Mouse (Mus musculus) granulocyte monocyte progenitor cell, adult 5-6 weeks (primary cell): ENCODE results near the gene Uaca. TPM values are rescaled to one million over a fixed set of nuclear protein-coding genes. Genes with fewer than 3 reads are reported as not detected.

Source experiments
- ATAC-seq: replicated peaks from 2 replicates; pipeline ENCODE4 v1.8.0; 2016; ENCODE audit warnings: mild to moderate bottlenecking, moderate TSS enrichment, inconsistent platforms; ENCODE audit not compliant: poor library complexity, severe bottlenecking
- total RNA-seq, 2 experiments: library from RNA; stranded (forward) in 1 of 2; stranded (reverse) in 1 of 2; fragments of 200-712, 200-1000 nt in 1 of 2; fragments of >200 nt in 1 of 2; fragmentation: Nextera tagmentation in 1 of 2; gene quantifications; 2 replicates each; pipeline ENCODE4 v1.2.3; 2014 to 2017

Gene Uaca
- total RNA-seq, 2 experiments from 2014 or later, result 1.2 to 2.1 TPM

DNA sequence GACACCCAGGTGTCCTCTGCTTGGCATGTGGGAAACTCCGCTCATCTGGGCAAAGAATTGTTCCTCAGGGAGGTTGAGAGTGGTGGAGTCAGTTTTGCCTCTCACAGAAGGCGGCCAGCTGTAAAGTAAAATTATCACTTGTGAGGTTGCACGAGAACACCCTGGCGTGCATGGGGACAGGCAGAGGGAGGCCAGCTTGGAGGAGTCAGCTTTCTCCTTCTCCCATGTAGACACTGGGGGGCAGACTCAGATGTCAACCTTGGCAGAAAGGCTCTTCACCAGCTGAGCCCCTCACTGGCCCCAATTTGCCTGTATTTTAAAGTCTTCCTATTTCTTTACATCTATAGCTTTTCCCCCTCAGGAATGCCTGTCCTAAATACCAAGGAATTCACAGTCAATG is 35.3 kb downstream of the Uaca start:
- no peak for ATAC-seq

GRCm38 (mm10) chr9:60830079-60830478 is 35.7 kb downstream of the Uaca start:
- no peak for ATAC-seq

GRCm38 (mm10) chr9:60832233-60832632 is 37.9 kb downstream of the Uaca start:
- ATAC-seq, result no peak

- no peak for ATAC-seq
These were observed 41.8 kb downstream of the Uaca start for GRCm38 (mm10) chr9:60836151-60836550.

DNA sequence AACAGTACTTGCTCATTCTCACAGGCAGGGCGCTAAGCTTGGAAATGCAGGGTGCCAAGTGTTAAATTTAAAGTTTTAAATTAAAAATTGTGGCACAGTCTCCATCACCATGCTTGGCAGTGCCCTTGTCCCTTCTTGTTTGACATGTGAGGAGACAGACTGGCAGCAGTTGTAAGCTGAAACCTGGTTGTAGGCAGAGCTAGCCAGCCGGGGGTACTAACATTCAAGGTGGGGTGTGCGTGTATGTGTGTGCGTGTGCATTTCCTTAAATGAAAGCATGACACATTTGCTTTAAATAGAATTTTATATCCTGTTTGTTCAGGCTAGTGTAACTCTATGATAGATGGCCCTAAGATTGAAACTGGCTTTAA is 42.7 kb downstream of the Uaca start:
- ATAC-seq, result 0 out of 2 replicates have a peak, but pooled peaks have one; percentile 3

DNA sequence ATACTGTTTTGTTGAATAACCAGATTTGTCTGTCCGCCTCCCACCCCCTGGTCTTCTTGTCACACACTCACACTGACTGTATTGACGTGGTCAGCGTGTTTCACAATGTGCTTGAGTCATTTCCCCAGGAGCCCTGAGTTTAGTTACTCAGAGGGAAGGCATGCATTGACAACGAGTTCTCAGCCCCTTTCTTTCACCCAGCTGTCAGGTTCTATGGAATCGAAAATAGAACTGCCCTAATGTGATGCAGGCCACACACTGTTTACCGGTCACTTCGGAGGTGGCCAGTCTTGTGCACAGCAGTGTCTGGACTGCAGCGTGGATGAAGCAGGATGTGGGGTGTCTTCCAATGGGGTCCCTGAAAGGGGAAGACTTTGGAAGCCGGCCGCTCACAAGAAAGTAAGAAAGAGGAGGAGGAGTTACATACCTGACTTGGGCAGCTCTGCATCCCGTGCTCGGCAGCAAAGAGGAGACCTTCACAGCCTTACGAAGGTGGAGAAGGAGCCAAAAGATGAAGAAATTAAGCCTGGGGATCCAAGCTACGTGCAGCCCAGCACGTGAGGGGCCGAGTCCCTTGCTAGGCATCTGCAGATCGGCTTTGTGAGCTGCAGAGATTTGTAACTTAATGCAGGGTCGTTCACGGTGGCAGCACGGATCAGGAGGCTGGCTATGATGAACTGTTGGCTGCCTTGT is 43.3 kb downstream of the Uaca start:
- peak; percentile 93 for ATAC-seq

GRCm38 (mm10) chr9:60838331-60838872 is 44.1 kb downstream of the Uaca start:
- ATAC-seq, result no peak

- ATAC-seq, result no peak
These were observed 47.1 kb downstream of the Uaca start for GRCm38 (mm10) chr9:60841393-60841792.

GRCm38 (mm10) chr9:60843415-60844076 is 49.2 kb downstream of the Uaca start:
- no peak for ATAC-seq

DNA sequence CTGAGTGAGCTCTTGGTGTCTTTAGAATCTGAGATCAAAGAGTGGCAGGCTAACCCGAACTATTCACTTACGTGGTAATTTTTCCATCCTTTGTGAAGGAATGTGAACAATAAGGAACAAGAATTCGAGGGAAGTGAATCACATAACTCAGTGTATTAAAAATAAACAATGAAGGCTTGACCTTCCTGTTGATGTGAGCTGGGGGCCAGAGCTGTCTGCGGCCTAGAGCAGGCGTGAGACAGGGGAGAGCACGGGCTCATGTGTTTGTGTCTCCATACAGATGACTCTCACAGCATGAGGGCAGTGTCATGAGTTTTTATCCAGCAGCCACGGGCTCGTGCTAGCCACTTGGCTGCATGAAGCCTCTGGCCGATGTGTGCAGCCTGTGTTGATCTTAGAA is 54.4 kb downstream of the Uaca start:
- no peak for ATAC-seq

- no peak for ATAC-seq
These were observed 55.6 kb downstream of the Uaca start for GRCm38 (mm10) chr9:60849986-60850385.

DNA sequence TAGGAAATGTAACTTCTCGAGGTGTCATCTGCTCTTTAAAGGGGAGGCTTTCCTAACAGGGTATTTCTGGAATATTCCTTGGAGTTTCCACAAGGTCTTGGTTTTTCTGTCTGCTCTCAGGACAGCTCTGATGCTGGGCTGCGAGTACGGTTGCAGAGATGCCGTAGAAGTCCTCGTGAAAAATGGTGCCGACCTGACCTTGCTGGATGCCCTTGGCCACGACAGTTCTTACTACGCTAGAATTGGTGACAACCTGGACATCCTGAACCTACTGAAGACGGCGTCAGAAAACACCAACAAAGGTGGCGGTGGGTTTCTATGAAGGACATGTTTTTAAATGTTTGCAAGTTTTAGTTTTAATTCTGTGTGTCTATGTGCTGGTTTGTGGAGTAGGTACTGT is 59.9 kb downstream of the Uaca start:
- no peak for ATAC-seq

- ATAC-seq, result 0 out of 2 replicates have a peak, but pooled peaks have one; percentile 42
These were observed 63.5 kb downstream of the Uaca start for GRCm38 (mm10) chr9:60857833-60858232.

GRCm38 (mm10) chr9:60858306-60858960 is 64.1 kb downstream of the Uaca start:
- peak; percentile 64 for ATAC-seq

GRCm38 (mm10) chr9:60859031-60859430 is 64.7 kb downstream of the Uaca start:
- ATAC-seq, result peak; percentile 77

DNA sequence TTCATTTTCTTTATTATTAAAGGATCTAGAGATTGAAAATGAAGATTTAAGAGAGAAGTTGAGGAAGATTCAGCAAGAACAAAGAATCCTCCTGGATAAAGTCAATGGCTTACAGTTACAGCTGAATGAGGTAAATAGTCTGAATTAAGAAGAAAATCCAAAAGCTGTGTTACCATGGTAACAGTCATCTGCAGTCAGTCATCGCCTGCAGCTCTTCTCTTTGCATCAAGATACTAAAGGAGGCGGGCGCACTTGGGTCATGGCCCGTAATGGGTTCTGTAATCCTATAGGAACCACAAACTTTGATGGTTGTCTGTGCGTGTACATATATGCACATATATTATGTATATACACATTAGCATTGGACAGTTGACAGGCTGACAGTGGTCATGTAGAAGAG is 66.7 kb downstream of the Uaca start:
- ATAC-seq, result no peak

GRCm38 (mm10) chr9:60864664-60865063 is 70.3 kb downstream of the Uaca start:
- ATAC-seq, result no peak

- ATAC-seq, result no peak
These were observed 71.5 kb downstream of the Uaca start for GRCm38 (mm10) chr9:60865866-60866265.

GRCm38 (mm10) chr9:60870451-60870850 is 76.1 kb downstream of the Uaca start:
- no peak for ATAC-seq

DNA sequence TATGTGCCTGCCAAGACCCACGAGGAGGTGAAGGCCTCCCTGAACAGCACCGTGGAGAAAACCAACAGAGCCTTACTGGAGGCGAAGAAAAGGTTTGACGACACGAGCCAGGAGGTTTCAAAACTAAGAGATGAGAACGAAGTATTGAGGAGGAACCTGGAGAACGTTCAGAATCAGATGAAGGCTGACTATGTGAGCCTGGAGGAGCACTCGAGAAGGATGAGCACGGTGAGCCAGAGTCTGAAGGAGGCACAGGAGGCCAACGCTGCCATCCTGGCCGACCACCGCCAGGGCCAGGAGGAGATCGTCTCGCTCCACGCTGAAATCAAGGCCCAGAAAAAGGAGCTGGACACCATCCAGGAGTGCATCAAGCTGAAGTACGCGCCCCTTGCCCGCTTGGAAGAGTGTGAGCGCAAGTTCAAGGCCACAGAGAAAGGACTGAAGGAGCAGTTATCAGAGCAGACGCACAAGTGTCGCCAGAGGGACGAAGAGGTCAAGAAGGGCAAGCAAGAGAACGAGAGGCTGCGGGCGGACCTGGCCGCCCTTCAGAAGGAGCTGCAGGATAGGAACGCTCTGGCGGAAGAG is 76.7 kb downstream of the Uaca start:
- no peak for ATAC-seq
